Mouse (Mus musculus): Measurements from ENCODE around the gene Pllp. TPM values are rescaled to one million over a fixed set of nuclear protein-coding genes. Genes with fewer than 3 reads are reported as not detected.

The Pllp gene
- total RNA-seq (2021) = under 1 TPM; 0.29 to 0.56 TPM

- DNase-seq = no peak
Measured at GRCm38 (mm10) chr8:94695994-94696384, at the start of gene Pllp. Gene Pllp (minus strand): TSS chr8:94696278.

- DNase-seq = no peak
Measured at GRCm38 (mm10) chr8:94745476-94746184, 49.6 kb upstream of the Pllp start, which contains the start of gene Ccl22. Gene Ccl22 (plus strand): TSS chr8:94745590.

GRCm38 (mm10) chr8:94744972-94745371 is 48.9 kb upstream of the Pllp start:
- no peak for DNase-seq

GRCm38 (mm10) chr8:94744484-94744883 is 48.4 kb upstream of the Pllp start:
- no peak for DNase-seq

- DNase-seq = no peak
Measured at GRCm38 (mm10) chr8:94741726-94742125, 45.6 kb upstream of the Pllp start.

GRCm38 (mm10) chr8:94740591-94740990 is 44.5 kb upstream of the Pllp start:
- DNase-seq = no peak

- DNase-seq = no peak
Measured at GRCm38 (mm10) chr8:94739829-94740228, 43.8 kb upstream of the Pllp start.

GRCm38 (mm10) chr8:94735426-94736094 is 39.5 kb upstream of the Pllp start:
- peak; percentile 14 for DNase-seq

- DNase-seq = no peak
Measured at GRCm38 (mm10) chr8:94734735-94735350, 38.8 kb upstream of the Pllp start.

GRCm38 (mm10) chr8:94733821-94734465 is 37.9 kb upstream of the Pllp start:
- DNase-seq = no peak

- DNase-seq = no peak
Measured at GRCm38 (mm10) chr8:94729301-94729700, 33.2 kb upstream of the Pllp start.

GRCm38 (mm10) chr8:94725998-94726397 is 29.9 kb upstream of the Pllp start:
- DNase-seq = no peak

GRCm38 (mm10) chr8:94716841-94717240 is 20.8 kb upstream of the Pllp start:
- no peak for DNase-seq

GRCm38 (mm10) chr8:94715871-94716270 is 19.8 kb upstream of the Pllp start:
- no peak for DNase-seq

- no peak for DNase-seq
Measured at GRCm38 (mm10) chr8:94714556-94714955, 18.5 kb upstream of the Pllp start.

- DNase-seq = peak; percentile 85
Measured at GRCm38 (mm10) chr8:94711160-94711718, 15.2 kb upstream of the Pllp start.

GRCm38 (mm10) chr8:94710336-94710735 is 14.3 kb upstream of the Pllp start:
- DNase-seq = no peak

- no peak for DNase-seq
Measured at GRCm38 (mm10) chr8:94706732-94707395, 10.8 kb upstream of the Pllp start.

- DNase-seq = no peak
Measured at GRCm38 (mm10) chr8:94705581-94706245, 9.6 kb upstream of the Pllp start.

GRCm38 (mm10) chr8:94704669-94704984 is 8.5 kb upstream of the Pllp start:
- DNase-seq = no peak

GRCm38 (mm10) chr8:94703972-94704668 is 8.0 kb upstream of the Pllp start:
- peak; percentile 99 for DNase-seq
